Mouse (Mus musculus): ENCODE results near the gene Otop2. TPM values are rescaled to one million over a fixed set of nuclear protein-coding genes. Genes with fewer than 3 reads are reported as not detected.

The Otop2 gene
- total and polyA plus RNA-seq, 3 experiments = not detected

DNA sequence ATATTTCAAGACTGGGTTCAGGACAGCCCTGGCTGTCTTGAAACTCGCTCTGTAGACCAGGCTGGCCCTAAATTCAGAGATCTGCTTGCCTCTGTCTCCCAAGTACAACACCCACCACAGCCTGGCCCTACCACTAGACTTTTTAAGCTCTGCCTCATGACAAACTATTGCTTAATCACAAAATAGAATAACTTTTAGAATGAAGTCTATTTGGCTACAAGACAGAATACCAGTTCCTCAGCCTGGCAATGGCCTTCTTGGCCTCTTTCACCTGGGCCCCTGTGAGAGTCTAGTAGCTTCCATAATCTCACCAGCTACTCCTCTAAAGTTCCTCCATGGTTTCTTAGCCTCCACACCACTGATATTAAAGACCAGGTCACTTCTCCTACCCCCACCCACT lies 16.6 kb upstream of the Otop2 start:
- Histone ChIP-seq H3K27me3 (replicated peaks) (peaks cover 36% of the 10 kb centered on the region), H3K9ac (ENCODE audit: insufficient read depth, low read depth) (no peak overlapping the region), H3K4me1 (ENCODE audit: control insufficient read depth in 1 of 2, insufficient read depth in 2 of 2) (no peaks in the 10 kb centered on the region), H3K36me3 (replicated peaks in 1 of 2; ENCODE audit: control insufficient read depth in 1 of 2, insufficient read depth in 1 of 2, low read length in 1 of 2) (no peaks in the 10 kb centered on the region), H3K79me2 (replicated peaks; ENCODE audit: control insufficient read depth, extremely low read depth, insufficient read depth, poor library complexity, severe bottlenecking) (no peaks in the 10 kb centered on the region), H3K27ac (ENCODE audit: insufficient read depth, low read depth) (no peak overlapping the region), H3K4me3 (replicated peaks in 1 of 3; ENCODE audit: low read depth in 2 of 3, low read length in 2 of 3, poor library complexity in 1 of 3) (no peak overlapping the region), H3K4me2 (ENCODE audit: insufficient read depth, low read depth, poor library complexity, severe bottlenecking) (no peak overlapping the region), H3K9me3 (replicated peaks; ENCODE audit: low read length) (peaks cover 6% of the 10 kb centered on the region)
- dilution Hi-C loops (cut with MboI; ENCODE audit: extremely low pct_ligation_motif_present, extremely low pct_unique_long_range_greater_than_20kb, low sequenced_read_pairs) = no loop called here
- DNase-seq (ENCODE audit: extremely low read depth) = no peak
- no peak for TF ChIP-seq UBTF (IDR thresholded peaks at IDR 0.05; ENCODE audit: low read depth, low read length)
- TF ChIP-seq NRF1 (IDR thresholded peaks at IDR 0.05; ENCODE audit: low read depth, low read length) = no peak
- TF ChIP-seq CHD1 (IDR thresholded peaks at IDR 0.05; ENCODE audit: low read depth, low read length) = no peak
- no peak for TF ChIP-seq TCF12 (IDR thresholded peaks at IDR 0.05; ENCODE audit: low read depth, low read length)
- no peak for TF ChIP-seq GABPA (IDR thresholded peaks at IDR 0.05; ENCODE audit: insufficient replicate concordance, low read depth, low read length)
- TF ChIP-seq POLR2A (IDR thresholded peaks at IDR 0.05; ENCODE audit: low read depth, low read length) = no peak
- no peak for TF ChIP-seq BHLHE40 (IDR thresholded peaks at IDR 0.05; ENCODE audit: low read depth, low read length)
- no peak for TF ChIP-seq USF2 (conservative IDR thresholded peaks at IDR 0.05; ENCODE audit: low read depth, low read length)
- no peak for TF ChIP-seq SIN3A (IDR thresholded peaks at IDR 0.05; ENCODE audit: low read length)
- no peak for TF ChIP-seq TBP (conservative IDR thresholded peaks at IDR 0.05; ENCODE audit: low read depth, low read length)
- TF ChIP-seq MAZ (IDR thresholded peaks at IDR 0.05; ENCODE audit: low read depth, low read length) = no peak
- in situ Hi-C loops (cut with MboI; ENCODE audit: low pct_ligation_motif_present, low pct_unique_long_range_greater_than_20kb, low sequenced_read_pairs) = no loop called here

DNA sequence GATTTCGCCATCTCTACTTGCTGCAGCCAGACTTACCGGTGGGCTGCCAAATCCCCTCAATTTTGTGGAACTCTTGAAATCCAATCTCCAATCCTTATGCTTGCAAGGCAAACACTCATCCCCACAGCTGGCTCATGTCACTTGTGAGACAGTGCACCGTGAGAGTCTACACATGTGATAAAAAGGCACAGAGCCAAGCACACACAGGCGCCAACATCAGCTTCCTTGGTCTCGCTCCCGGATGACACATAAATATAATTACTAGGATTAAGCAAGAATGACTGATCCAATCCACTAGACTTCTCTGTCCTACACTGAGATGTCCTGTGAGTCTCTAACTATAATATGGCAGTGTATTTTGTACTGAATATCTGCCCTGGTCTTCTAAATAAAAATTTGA lies 16.0 kb upstream of the Otop2 start:
- no peak for DNase-seq (ENCODE audit: extremely low read depth)
- Histone ChIP-seq H3K9ac (ENCODE audit: insufficient read depth, low read depth) (no peak overlapping the region), H3K9me3 (replicated peaks; ENCODE audit: low read length) (peaks cover 6% of the 10 kb centered on the region), H3K4me2 (ENCODE audit: insufficient read depth, low read depth, poor library complexity, severe bottlenecking) (no peak overlapping the region), H3K27me3 (replicated peaks) (peaks cover 42% of the 10 kb centered on the region), H3K79me2 (replicated peaks; ENCODE audit: control insufficient read depth, extremely low read depth, insufficient read depth, poor library complexity, severe bottlenecking) (no peaks in the 10 kb centered on the region), H3K4me1 (ENCODE audit: control insufficient read depth in 1 of 2, insufficient read depth in 2 of 2) (no peaks in the 10 kb centered on the region), H3K4me3 (replicated peaks in 1 of 3; ENCODE audit: low read depth in 2 of 3, low read length in 2 of 3, poor library complexity in 1 of 3) (no peak overlapping the region), H3K27ac (ENCODE audit: insufficient read depth, low read depth) (no peak overlapping the region), H3K36me3 (replicated peaks in 1 of 2; ENCODE audit: control insufficient read depth in 1 of 2, insufficient read depth in 1 of 2, low read length in 1 of 2) (no peaks in the 10 kb centered on the region)
- in situ Hi-C loops (cut with MboI; ENCODE audit: low pct_ligation_motif_present, low pct_unique_long_range_greater_than_20kb, low sequenced_read_pairs) = no loop called here
- dilution Hi-C loops (cut with MboI; ENCODE audit: extremely low pct_ligation_motif_present, extremely low pct_unique_long_range_greater_than_20kb, low sequenced_read_pairs) = no loop called here
- TF ChIP-seq POLR2AphosphoS2 (IDR thresholded peaks at IDR 0.05; ENCODE audit: low read depth, low read length) = no peak
- TF ChIP-seq SIN3A (IDR thresholded peaks at IDR 0.05; ENCODE audit: low read length) = no peak
- no peak for TF ChIP-seq EP300 (IDR thresholded peaks at IDR 0.05; ENCODE audit: low read length)
- TF ChIP-seq POLR2A (IDR thresholded peaks at IDR 0.05; ENCODE audit: low read depth, low read length) = no peak
- TF ChIP-seq TCF12 (IDR thresholded peaks at IDR 0.05; ENCODE audit: low read depth, low read length) = no peak

- Histone ChIP-seq H3K27ac (ENCODE audit: insufficient read depth, low read depth) (no peak overlapping the region), H3K4me2 (ENCODE audit: insufficient read depth, low read depth, poor library complexity, severe bottlenecking) (no peak overlapping the region)
- dilution Hi-C loops (cut with MboI; ENCODE audit: extremely low pct_ligation_motif_present, extremely low pct_unique_long_range_greater_than_20kb, low sequenced_read_pairs) = no loop called here
- no peak for TF ChIP-seq NRF1 (IDR thresholded peaks at IDR 0.05; ENCODE audit: low read depth, low read length)
- no peak for TF ChIP-seq IRF4 (IDR thresholded peaks at IDR 0.05; ENCODE audit: low read depth, low read length)
- TF ChIP-seq CHD1 (IDR thresholded peaks at IDR 0.05; ENCODE audit: low read depth, low read length) = no peak
- TF ChIP-seq RAD21 (IDR thresholded peaks at IDR 0.05; ENCODE audit: low read depth, low read length) = no peak
- TF ChIP-seq EP300 (IDR thresholded peaks at IDR 0.05; ENCODE audit: low read length) = no peak
- no peak for TF ChIP-seq MAFK (IDR thresholded peaks at IDR 0.05; ENCODE audit: insufficient replicate concordance, low read length)
- TF ChIP-seq NELFE (IDR thresholded peaks at IDR 0.05; ENCODE audit: low read depth, low read length) = no peak
- TF ChIP-seq PAX5 (IDR thresholded peaks at IDR 0.05; ENCODE audit: low read length) = no peak
- no peak for TF ChIP-seq HCFC1 (IDR thresholded peaks at IDR 0.05; ENCODE audit: low read depth, low read length)
- no peak for TF ChIP-seq MAX (IDR thresholded peaks at IDR 0.05; ENCODE audit: low read length)
- TF ChIP-seq MEF2A (IDR thresholded peaks at IDR 0.05; ENCODE audit: borderline replicate concordance, low read depth, low read length) = no peak
- TF ChIP-seq ZNF384 (IDR thresholded peaks at IDR 0.05; ENCODE audit: low read depth, low read length) = no peak
- no peak for TF ChIP-seq JUN (IDR thresholded peaks at IDR 0.05; ENCODE audit: insufficient read depth, low read depth, low read length)
- TF ChIP-seq ZKSCAN1 (IDR thresholded peaks at IDR 0.05; ENCODE audit: borderline replicate concordance, low read depth, low read length) = no peak
- TF ChIP-seq ZC3H11A (IDR thresholded peaks at IDR 0.05; ENCODE audit: low read depth, low read length) = no peak
- no peak for TF ChIP-seq USF1 (IDR thresholded peaks at IDR 0.05; ENCODE audit: low read depth, low read length)
- no peak for TF ChIP-seq ELF1 (IDR thresholded peaks at IDR 0.05; ENCODE audit: low read depth, low read length)
Measured at GRCm38 (mm10) chr11:115291503-115291902, 15.5 kb upstream of the Otop2 start.

More at GRCm38 (mm10) chr11:115291503-115291902, 15.5 kb upstream of the Otop2 start:
- DNase-seq (ENCODE audit: extremely low read depth) = no peak
- Histone ChIP-seq H3K27me3 (replicated peaks) (peaks cover 48% of the 10 kb centered on the region), H3K4me1 (ENCODE audit: control insufficient read depth in 1 of 2, insufficient read depth in 2 of 2) (peaks cover 0 to 4% of the 10 kb centered on the region in 2 experiments; a peak in 2 of 4 replicates), H3K9me3 (replicated peaks; ENCODE audit: low read length) (peaks cover 6% of the 10 kb centered on the region), H3K36me3 (replicated peaks in 1 of 2; ENCODE audit: control insufficient read depth in 1 of 2, insufficient read depth in 1 of 2, low read length in 1 of 2) (no peaks in the 10 kb centered on the region), H3K79me2 (replicated peaks; ENCODE audit: control insufficient read depth, extremely low read depth, insufficient read depth, poor library complexity, severe bottlenecking) (no peaks in the 10 kb centered on the region), H3K4me3 (replicated peaks in 1 of 3; ENCODE audit: low read depth in 2 of 3, low read length in 2 of 3, poor library complexity in 1 of 3) (no peak overlapping the region), H3K9ac (ENCODE audit: insufficient read depth, low read depth) (no peak overlapping the region)
- in situ Hi-C loops (cut with MboI; ENCODE audit: low pct_ligation_motif_present, low pct_unique_long_range_greater_than_20kb, low sequenced_read_pairs) = no loop called here

Measured in CH12.LX (cell line).